Mouse (Mus musculus) midbrain, postnatal 0 days (tissue): ENCODE data around the gene Dnah5. TPM values are rescaled to one million over a fixed set of nuclear protein-coding genes. Genes with fewer than 3 reads are reported as not detected.
"Not testable (repeated sequence)": the region's sequence is repeated elsewhere in the genome, so short reads cannot be mapped to it uniquely, and the experiment has no call there.

Source experiments
- ATAC-seq: fragments of 200-750 bp; cut with Nextera tagmentation; 2 replicates; pipeline ENCODE4 v1.8.0; 2017; ENCODE audit warnings: moderate number of reproducible peaks, mild to moderate bottlenecking, moderate TSS enrichment, moderate library complexity; ENCODE audit not compliant: low FRiP score
- DNase-seq: peaks from one replicate; pipeline ENCODE4 v3.0.0-alpha.2; 2015; ENCODE audit warnings: low spot score
- H3K27ac ChIP-seq: fragments of 300-500 bp; sonication (generic); 2 replicates; pipeline ENCODE4 v1.5.1; 2014; ENCODE audit warnings: low read depth, mild to moderate bottlenecking, low read length, mixed read lengths
- H3K27me3 ChIP-seq: fragments of 300-500 bp; sonication (generic); 2 replicates; pipeline ENCODE4 v1.6.1; 2014; ENCODE audit warnings: low read length, control low read depth, mixed read lengths; ENCODE audit not compliant: insufficient read depth
- H3K36me3 ChIP-seq: fragments of 300-500 bp; sonication (generic); 2 replicates; pipeline ENCODE4 v1.6.1; 2014; ENCODE audit warnings: low read length, control low read depth, mixed read lengths; ENCODE audit not compliant: insufficient read depth
- H3K4me1 ChIP-seq: fragments of 300-500 bp; sonication (generic); 2 replicates; pipeline ENCODE4 v1.6.1; 2014; ENCODE audit warnings: mild to moderate bottlenecking, control low read depth, antibody characterized with exemption, low read length, mixed read lengths; ENCODE audit not compliant: insufficient read depth
- H3K4me2 ChIP-seq: fragments of 300-500 bp; sonication (generic); 2 replicates; pipeline ENCODE4 v1.6.1; 2014; ENCODE audit warnings: low read depth, mild to moderate bottlenecking, low read length, mixed read lengths; ENCODE audit not compliant: poor library complexity, severe bottlenecking
- H3K4me3 ChIP-seq: fragments of 300-500 bp; sonication (generic); 2 replicates; pipeline ENCODE4 v1.5.1; 2014; ENCODE audit warnings: low read depth, mild to moderate bottlenecking, low read length, moderate library complexity
- H3K9ac ChIP-seq: fragments of 300-500 bp; sonication (generic); replicated peaks from 2 replicates; pipeline ENCODE4 v1.6.1; 2014; ENCODE audit warnings: mild to moderate bottlenecking, low read length, moderate library complexity, mixed read lengths; ENCODE audit not compliant: poor library complexity, severe bottlenecking
- H3K9me3 ChIP-seq: fragments of 300-500 bp; sonication (generic); 2 replicates; pipeline ENCODE4 v1.6.1; 2016; ENCODE audit warnings: low read length, control low read depth
- CTCF ChIP-seq: IDR thresholded peaks from 2 replicates; pipeline ENCODE4 v1.5.1; 2016; ENCODE audit warnings: antibody characterized with exemption, mild to moderate bottlenecking
- WGBS: fragments of 180-500 bp; shearing (Covaris S2); extraction: QIAGEN DNeasy Blood & Tissue Kit; methylation state at CpG from one replicate; pipeline ENCODE4 v1.1.7; 2014; 5-methylcytosine and 5-hydroxymethylcytosine counted together
- polyA plus RNA-seq: library from polyadenylated mRNA; unstranded; fragments of >200 nt; fragmentation: Nextera tagmentation; extraction: Ambion mirVana; gene quantifications from 2 replicates; pipeline ENCODE4 v1.2.1, GENCODE M21; 2015
- total RNA-seq: library from RNA; depleted of rRNA; stranded (reverse); fragments of >200 nt; gene quantifications from 2 replicates; pipeline ENCODE4 v1.2.3, GENCODE M21; 2014

Dnah5 gene
- total and polyA plus RNA-seq, 2 experiments from 2014 or later, result 0.19 to 1.4 TPM

GRCm38 (mm10) chr15:28367561-28367960, 164.0 kb downstream of the Dnah5 start:
- Histone ChIP-seq H3K4me2 (no peak overlapping the region), H3K27me3 (no peaks in the 10 kb centered on the region), H3K36me3 (no peaks in the 10 kb centered on the region), H3K27ac (no peak overlapping the region), H3K9ac (no peak overlapping the region), H3K4me3 (no peak overlapping the region), H3K9me3 (no peaks in the 10 kb centered on the region), H3K4me1 (no peaks in the 10 kb centered on the region)
- no peak for DNase-seq
- WGBS, result 75% methylated on average over 11 of the region's 11 CpGs
- ATAC-seq, result no peak
- no peak for TF ChIP-seq CTCF

- TF ChIP-seq CTCF, result no peak
- no peak for ATAC-seq
- Histone ChIP-seq H3K4me2 (no peak overlapping the region), H3K4me1 (no peaks in the 10 kb centered on the region), H3K27me3 (no peaks in the 10 kb centered on the region), H3K4me3 (no peak overlapping the region), H3K9ac (no peak overlapping the region), H3K36me3 (no peaks in the 10 kb centered on the region), H3K27ac (no peak overlapping the region), H3K9me3 (no peaks in the 10 kb centered on the region)
- no peak for DNase-seq
- 86% methylated on average over 6 of the region's 6 CpGs for WGBS
Observed at GRCm38 (mm10) chr15:28370431-28370830, 166.9 kb downstream of the Dnah5 start.

- DNase-seq (no peak), ATAC-seq (no peak)
- Histone ChIP-seq H3K9ac (no peak overlapping the region), H3K27me3 (no peaks in the 10 kb centered on the region), H3K9me3 (no peaks in the 10 kb centered on the region), H3K36me3 (no peaks in the 10 kb centered on the region), H3K4me2 (no peak overlapping the region), H3K27ac (no peak overlapping the region), H3K4me3 (no peak overlapping the region), H3K4me1 (no peaks in the 10 kb centered on the region)
- WGBS, result 75% methylated on average over 2 of the region's 2 CpGs
- TF ChIP-seq CTCF, result no peak
Observed at GRCm38 (mm10) chr15:28371506-28371905, 168.0 kb downstream of the Dnah5 start.

- Histone ChIP-seq H3K4me1 (no peaks in the 10 kb centered on the region), H3K27me3 (no peaks in the 10 kb centered on the region), H3K9me3 (no peaks in the 10 kb centered on the region), H3K27ac (no peak overlapping the region), H3K36me3 (no peaks in the 10 kb centered on the region), H3K4me3 (no peak overlapping the region), H3K9ac (no peak overlapping the region), H3K4me2 (no peak overlapping the region)
- DNase-seq (no peak), ATAC-seq (no peak)
- no peak for TF ChIP-seq CTCF
- 89% methylated on average over 1 of the region's 1 CpGs for WGBS
Observed at GRCm38 (mm10) chr15:28374394-28374793, 170.8 kb downstream of the Dnah5 start.

- no peak overlapping the region for H3K4me3 ChIP-seq
- ATAC-seq (no peak), DNase-seq (no peak)
- H3K4me2 ChIP-seq, result no peak overlapping the region
- H3K4me1 ChIP-seq, result no peaks in the 10 kb centered on the region
- H3K9ac ChIP-seq, result no peak overlapping the region
- H3K36me3 ChIP-seq, result no peaks in the 10 kb centered on the region; the same call in 1 of the 2 replicates
- WGBS, result 76% methylated on average over 3 of the region's 3 CpGs
- no peak overlapping the region for H3K27ac ChIP-seq
- H3K27me3 ChIP-seq, result no peaks in the 10 kb centered on the region
- H3K9me3 ChIP-seq, result no peaks in the 10 kb centered on the region
- TF ChIP-seq CTCF, result no peak
Observed at GRCm38 (mm10) chr15:28380909-28381308, 177.4 kb downstream of the Dnah5 start.

GRCm38 (mm10) chr15:28393723-28394122, 190.2 kb downstream of the Dnah5 start:
- not testable (repeated sequence) for H3K9me3 ChIP-seq, H3K4me3 ChIP-seq, ATAC-seq, H3K4me1 ChIP-seq, H3K27ac ChIP-seq, H3K9ac ChIP-seq, H3K27me3 ChIP-seq, H3K4me2 ChIP-seq, DNase-seq, H3K36me3 ChIP-seq
